Mouse (Mus musculus) 416B (cell line): ENCODE results near the gene Cdc6.

Source experiments
- DNase-seq: peaks from one replicate; pipeline ENCODE4 v3.0.0; 2011; ENCODE audit warnings: low read depth

The Cdc6 gene

DNA sequence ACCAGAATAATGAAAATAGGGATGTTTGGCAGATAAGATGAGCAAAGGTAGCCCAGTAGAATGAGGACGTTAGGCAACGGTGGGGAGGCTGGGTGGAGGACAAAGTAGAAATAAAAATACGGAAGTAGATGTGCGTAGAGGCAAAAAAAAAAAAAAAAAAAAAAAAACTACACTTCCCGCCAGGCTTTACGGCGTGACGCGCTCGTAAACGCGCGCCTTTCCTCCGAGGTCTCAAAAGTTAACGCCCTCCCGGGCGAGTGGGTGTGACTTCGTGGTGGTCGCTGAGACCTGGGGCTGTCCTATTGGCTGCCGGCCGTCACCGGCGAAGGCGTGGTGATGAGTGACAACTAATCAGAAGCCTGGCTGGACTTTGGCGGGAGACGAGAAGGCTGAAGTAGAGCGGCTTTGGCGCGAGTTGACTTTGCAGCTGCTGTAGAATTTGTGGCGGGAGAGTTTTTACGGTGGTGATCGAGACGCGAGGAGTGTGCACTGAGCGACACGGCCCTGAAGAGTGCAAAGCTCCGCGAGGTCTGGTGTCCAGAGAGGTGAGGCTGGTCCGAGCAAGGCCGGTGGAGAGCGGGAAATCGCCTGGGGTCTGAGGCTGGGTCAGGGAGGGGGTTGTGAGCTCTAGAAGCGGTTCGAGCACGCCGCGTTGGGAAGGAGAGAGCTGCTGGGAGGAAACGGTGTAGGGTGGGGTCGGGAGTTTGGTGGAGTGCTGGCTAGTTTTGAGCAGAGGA, at the start of gene Cdc6:
Cdc6 (plus strand) TSS at position 365 of the 737 bp plus-strand sequence.
- DNase-seq: peak; percentile 99

DNA sequence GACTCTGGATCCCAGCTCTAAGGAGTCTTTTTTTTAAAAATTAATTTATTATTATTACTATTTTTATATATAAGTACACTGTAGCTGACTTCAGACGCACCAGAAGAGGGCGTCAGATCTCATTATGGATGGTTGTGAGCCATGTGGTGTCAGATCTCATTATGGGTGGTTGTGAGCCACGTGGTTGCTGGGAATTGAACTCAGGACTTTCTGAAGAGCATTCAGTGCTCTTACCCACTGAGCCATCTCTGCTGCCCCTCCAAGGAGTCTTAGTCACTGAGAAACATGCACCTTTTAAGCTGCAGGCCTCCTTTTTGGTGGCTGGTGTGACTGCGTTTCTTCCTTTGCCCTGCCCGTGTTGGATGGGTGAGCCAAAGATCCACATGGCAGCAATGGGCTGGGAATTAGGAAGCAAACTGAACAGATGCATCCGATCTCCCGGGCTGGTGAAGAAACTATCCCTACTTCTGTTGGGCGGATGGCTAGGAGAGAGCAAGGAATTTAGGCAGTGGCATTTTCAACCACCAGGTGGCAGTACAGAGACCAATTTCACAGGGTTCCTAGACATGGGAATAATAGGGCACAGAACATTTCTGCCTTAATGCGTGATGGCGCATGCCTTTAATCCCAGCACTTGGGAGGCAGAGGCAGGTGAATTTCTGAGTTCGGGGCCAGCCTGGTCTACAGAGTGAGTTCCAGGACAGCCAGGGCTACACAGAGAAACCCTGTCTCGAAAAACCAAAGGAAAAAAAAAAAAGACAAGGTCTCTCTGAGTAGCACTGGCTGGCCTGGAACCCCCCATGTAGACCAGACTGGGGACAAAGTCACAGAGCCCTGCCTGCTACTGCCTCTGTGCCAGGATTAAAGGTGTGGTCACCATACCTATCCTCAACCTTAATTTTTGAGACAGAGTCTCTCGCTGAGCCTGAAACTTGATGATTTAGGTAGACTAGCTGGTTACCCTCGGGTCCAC, 48.6 kb upstream of the Cdc6 start:
- peak; percentile 88 for DNase-seq

DNA sequence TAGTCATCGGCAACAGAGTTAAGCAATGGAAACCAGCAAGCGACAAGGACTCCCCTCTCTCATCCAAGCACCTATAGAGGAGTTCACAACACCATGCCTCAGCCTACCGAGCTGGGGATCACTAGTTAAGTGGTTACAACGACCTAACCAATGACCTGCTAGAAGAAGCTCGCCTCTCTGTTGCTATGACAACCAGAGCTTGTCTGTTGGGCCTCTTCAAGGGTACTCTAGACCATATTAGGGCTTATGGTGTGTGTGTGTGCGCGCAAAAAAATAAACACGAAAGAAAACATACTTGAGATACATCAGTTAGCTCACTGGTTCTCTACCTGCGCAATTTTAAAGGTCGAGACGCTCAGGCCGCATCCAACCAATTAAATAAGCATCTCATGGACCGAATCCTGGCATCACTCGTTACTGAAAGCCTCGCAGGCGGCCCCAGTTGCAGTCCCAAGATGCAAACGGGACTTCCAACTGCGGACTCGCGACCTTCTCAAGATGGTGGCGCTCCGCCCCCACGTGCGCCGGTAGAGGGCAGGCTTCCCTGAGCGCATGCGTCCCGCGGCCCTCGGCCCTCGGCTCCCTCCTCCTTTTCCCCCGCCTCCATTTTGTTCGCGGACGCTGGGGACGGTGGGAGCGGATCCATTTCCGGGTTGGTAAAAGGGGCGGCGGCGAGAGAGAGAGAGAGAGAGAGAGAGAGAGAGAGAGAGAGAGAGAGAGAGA, 44.4 kb upstream of the Cdc6 start, which contains the start of gene Wipf2:
Wipf2 (plus strand) TSS at position 611 of the 723 bp plus-strand sequence.
- peak; percentile 95 for DNase-seq

DNA sequence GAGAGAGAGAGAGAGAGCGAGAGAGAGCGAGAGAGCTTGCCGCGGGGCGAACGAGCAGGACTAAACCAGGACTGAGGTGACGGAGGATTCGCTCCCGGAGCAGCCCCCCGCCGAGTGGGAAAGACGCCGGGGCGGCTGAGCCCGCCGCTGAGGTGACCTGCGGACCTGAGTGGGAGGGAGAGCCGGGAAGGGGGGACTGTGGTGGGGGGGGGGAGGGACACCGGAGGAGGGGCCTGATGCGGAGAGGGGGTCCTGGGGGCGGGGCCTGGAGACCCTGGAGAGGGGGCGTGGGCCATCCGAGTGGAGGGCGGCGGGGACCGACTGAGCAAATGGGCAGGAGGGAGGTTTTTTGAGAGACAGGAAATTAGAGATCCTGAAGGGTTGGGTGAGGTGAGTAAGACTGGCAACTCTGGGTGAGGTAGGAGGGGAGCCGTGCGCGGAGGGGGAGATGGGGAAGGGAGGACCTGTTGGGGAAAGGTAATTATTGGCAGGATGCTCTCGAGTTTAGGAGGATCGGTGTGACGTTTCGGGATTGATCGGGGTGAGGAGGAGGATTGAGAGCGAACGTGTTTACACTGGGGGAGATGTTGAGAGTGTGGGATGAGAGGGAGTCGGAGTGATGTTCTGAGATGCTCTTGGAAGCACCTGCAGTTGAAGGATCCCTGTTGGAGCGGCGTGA, 43.7 kb upstream of the Cdc6 start:
- no peak for DNase-seq

DNA sequence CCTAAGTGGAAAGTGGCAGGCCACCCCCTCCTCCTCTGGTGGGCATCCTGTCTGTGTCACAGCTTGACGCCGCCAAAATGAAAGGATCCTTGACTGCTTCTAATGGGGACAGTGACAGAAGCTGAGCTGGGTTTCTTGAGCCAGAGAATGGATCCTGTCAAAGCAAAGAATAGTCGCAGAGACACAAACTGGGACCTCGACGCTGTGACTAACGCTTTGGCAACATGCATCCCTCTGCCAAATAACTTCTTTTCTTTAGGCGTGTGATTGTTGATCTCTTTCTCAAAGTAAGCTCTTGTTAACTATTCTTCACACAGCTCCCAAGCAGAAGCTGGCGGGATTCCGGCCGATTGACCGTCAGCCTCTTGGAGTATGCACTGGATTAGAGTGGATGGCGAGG, 40.3 kb upstream of the Cdc6 start:
- DNase-seq: no peak

DNA sequence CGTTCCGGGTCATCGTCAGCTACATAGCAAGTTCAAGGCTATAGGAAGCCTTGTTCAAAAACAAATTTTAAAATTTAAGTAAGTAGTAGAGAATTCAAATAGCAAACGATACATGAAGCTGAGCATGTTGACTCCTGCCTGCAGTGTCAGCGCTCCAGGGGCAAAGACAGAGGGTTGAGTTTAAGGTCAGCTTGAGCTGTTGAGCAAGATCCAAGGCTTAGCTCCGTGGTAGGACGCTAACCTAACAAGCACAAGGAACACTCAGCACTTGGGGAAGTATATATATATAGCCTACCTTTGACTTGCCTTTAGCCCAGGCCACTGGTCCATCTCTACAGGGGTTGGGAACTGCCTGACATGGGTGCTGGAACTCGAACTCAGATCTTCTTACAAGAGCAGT, 37.7 kb upstream of the Cdc6 start:
- peak; percentile 28 for DNase-seq

DNA sequence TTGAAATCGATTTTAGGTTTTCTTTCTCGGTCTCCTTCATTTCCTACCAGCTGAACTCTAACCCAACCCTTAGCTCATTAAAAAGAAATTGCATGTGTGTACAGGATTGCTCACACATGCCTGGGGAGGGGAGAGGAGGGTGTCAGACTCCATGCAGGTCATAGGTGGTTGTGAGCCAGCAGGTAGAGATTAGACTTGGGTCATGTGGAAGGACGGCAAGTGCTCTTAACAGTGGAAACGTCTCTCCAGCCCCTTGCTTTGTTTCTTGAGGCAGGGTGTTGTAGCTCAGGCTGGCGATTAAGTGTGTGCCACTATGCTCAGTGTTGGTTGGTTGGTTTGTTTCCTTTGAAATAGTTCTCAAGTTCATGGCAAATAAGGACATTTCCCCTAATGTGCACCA, 36.8 kb upstream of the Cdc6 start:
- no peak for DNase-seq

DNA sequence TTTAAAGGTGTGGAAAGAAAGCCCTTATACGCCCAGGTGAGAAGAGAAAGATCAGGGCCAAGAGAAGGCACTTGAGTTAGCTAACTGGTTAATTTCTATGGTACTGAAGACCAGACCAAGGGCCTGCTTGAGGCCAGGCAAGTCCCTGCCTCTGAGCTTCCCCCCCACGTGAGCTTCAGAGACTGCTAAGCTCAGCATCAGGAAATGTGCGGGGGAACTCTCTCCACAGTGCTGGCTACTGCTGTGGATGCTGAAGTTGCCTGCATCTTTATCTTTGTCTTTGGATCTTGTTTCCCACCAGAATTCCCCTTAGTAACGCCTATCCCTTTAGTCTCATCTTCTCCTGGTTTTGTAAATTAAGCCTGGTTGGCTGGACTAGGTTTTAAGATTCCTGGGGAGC, 36.2 kb upstream of the Cdc6 start:
- no peak for DNase-seq

DNA sequence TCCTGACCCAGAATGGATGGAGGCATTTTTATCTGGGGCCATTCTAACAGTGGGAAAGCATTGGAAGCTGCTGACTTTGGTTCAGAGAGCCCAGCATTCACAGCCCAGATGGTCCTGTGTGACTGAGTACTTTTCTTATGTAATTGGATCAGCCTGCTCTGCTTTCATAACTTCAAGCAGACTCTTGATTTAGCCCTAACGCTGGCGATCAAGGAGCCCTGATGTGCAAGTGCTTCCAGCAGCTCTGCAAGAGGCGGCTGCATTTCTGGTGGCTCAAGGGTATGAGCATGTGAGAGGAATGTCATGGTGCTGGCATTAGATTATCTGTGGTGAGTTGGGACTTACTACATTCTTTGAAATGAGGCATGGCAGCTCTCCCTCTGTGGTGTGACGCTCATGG, 35.6 kb upstream of the Cdc6 start:
- no peak for DNase-seq

DNA sequence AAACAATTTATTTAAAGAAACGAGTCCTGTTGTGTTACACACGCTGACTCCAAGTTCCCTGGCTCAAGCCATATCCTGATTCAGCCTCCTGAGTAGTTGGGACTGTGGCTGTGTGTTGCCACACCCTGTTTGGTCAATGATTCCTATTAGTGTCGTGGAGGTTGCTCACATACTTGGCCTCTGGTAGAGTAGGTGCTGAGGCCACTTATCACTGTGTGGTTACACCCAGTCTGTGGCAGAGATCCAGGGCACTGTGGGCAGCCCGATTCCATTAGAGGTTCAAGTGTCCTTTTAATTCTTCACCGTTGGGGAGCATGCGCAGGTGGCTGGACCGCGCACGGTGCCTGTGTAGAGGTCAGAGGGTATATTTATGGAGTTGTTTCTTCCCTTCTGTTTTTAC, 33.7 kb upstream of the Cdc6 start:
- peak; percentile 62 for DNase-seq

DNA sequence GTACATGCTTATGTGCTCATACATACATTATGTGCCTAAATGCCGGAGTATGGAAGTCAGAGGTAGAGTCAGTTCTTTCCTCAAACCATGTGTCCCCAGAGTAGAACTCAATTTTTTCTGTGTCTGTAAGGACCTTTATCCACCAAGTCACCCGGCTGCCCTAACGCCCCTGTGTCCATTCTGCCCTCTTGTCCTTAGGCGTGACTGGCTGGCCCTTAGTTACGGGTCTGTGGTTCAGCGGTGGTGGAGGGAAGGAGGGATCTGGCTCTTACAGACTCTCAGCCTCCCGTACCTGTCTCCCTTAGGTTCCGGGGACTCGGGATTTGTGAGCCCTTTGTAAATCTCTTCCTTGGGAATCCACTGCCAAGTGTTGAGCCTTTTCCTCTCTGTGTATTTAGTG, 30.6 kb upstream of the Cdc6 start:
- DNase-seq: no peak

DNA sequence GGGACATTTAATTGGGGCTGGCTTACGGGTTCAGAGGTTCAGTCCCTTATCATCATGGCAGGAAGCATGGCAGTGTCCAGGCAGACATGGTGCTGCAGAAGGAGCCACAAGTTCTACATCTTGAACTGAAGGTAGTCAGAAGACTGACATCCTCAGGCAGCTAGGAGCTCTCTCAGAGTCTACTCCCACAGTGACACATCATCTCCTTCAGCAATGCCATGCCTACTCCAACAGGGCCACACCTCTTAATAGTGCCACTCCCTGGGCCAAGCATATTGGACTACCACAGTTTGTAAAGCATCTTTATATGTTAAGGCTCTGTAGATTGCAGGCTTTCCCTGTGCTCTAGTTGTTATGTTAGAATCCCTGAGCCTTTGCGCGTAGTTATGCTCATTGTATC, 19.9 kb upstream of the Cdc6 start:
- DNase-seq: no peak

DNA sequence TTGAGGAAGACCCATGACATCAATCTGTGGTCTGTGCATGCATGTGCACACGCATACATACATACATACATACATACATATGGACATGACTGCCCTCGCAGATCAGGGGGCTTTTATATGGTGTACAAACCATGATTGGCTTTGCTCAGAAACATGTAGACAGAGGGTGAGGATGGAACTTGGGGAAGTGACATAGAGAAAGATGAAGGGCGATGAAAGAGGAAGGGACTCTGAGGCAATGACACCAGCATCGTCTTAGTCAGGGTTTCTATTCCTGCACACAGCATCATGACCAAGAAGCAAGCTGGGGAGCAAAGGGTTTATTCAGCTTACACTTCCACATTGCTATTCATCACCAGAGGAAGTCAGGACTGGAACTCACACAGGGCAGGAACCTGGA, 18.5 kb upstream of the Cdc6 start:
- peak; percentile 32 for DNase-seq

DNA sequence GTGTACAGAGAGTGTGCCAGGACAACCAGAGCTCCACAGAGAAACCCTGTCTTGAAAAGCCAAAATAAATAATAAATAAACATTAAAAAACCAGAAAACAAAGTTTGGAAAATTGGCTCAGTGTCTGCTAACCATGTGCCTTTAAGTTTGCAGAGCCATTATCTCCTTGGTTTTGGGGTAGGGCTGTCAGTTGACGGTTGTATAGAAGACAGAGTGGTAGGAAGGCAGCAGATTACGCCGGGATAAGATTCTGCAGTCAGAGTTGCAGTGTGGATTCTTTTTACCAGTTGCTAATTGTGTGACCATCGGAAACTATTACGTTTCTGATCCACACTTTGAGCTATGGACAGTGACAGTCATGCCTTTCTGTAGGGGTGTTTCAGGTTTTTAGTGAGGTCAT, 17.6 kb upstream of the Cdc6 start:
- DNase-seq: no peak

DNA sequence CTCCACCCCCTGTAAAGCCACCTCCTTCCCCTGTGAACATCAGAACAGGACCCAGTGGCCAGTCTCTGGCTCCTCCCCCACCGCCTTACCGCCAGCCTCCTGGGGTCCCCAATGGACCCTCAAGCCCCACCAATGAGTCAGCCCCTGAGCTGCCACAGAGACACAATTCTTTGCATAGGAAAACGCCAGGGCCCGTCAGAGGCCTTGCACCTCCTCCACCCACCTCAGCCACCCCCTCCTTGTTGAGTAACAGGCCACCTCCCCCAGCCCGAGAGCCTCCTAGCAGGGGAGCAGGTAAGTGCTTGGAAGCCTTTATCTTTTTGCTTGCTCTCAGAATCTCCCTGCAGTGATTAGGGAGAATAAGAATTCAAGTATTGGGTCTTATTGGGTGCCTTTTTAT, 15.2 kb upstream of the Cdc6 start:
- no peak for DNase-seq

DNA sequence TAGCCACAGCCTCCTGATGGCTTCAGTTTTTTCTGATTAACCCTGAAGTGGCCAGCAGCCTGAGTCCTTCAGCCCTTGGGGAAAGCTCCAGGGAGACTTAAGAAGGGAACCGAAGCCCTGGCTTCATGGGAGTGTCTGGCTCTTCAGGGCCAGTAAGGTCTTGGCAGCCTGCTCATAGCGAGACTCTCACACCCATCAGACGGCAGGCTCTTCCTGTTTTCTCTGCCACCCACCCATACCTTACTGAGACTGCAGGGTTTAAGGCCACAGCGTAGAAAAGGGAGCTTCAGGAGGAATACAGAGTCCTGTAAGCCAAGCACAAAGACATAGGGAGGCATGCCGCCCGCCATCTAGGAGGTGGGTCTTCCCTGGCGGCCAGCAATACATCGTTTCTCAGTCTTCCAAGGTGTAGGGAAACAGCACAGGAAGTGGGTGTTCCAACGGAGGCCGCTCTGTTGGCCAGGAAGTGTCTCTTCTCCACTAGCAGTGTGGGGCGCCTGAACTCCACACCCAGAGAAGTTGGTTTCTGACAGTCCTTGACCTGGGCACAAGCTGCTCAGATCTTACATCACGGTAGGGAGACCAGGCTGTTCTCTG, 7.0 kb upstream of the Cdc6 start:
- DNase-seq: no peak

DNA sequence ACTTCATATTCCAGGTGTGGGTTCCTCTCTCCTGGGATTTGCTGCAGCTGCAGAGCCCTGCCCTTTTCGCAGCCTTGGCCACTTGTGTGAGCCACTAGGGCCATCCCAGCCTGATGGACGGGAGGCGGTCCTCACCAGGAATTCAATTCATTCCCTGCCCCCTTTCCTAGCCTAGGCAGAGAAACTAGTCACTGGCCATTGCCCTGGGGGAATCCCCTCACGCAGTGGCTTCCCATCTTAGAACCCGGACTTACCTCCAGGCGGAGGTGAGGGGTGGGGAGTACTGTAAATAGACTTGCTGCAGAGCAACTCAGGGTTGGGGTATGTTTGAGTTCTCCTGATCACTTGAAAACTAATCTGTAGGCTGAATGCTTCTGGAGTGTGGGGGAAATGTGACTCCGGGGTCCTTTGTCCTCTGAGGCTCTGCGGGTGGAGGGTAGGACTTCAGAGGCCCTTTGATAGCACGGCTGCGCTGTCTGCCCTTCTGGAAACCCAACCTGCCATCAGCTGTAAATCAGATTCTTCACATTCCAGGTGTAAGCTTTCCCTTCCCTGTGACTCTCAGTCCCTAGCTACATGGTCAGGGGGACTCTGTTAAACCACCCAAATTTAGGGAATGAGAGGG, 4.9 kb upstream of the Cdc6 start:
- no peak for DNase-seq

DNA sequence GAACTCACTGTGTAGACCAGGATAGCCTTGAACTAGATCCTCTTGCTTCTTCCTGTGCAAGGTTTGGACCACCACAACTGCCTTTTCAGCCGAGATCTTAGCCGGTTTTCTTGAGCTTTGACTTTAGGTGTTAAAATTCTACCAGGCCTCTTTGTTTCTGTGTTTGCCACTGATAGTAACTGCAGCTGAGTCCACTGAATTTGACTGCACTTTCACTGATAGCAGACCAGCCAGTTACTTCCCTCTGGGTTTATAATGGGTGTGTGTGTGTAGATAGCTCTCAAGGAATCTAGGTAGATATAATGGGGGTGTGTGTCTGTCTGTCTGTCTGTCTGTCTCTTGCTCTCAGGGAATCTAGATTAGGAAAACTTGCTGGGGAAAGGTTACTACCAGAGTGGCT, 3.0 kb upstream of the Cdc6 start:
- no peak for DNase-seq

DNA sequence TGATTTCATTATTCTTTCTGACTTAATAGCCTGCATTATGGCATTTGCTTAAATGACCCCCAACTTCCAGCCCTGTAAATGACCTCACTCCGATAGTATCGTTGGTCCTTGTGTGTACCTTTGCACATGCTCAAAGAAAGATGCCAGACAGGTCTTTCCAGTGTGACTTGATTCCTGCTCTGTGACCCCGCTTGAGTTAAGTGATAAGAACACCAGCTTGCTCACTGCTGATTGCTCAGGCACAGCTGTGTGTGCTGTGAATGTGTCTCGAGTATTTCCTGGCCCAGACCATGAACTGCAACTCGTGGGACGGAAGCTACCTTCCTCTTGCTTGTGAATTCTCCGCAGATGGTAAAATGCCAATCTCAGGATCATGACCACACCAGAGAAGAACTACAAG, 2.6 kb upstream of the Cdc6 start:
- no peak for DNase-seq

DNA sequence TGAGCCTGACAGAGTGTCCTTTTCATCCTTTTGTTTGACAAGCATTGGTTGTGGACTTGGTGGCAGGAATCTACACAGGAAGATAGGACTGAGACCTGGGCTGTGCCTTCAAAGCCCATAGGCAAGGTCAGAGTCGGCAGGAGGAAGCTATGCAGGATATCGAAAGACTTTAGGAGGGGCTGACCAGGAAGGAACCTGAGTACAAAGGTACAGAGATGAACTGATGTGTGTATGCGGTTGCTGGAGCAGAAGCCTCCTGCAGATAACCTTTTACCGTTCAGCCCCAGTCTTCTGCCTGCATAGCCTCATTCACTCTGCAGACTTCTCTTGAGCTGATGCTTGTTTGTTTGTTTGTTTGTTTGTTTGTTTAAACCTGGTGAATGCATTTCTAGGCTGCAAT, 2.0 kb upstream of the Cdc6 start:
- DNase-seq: no peak

DNA sequence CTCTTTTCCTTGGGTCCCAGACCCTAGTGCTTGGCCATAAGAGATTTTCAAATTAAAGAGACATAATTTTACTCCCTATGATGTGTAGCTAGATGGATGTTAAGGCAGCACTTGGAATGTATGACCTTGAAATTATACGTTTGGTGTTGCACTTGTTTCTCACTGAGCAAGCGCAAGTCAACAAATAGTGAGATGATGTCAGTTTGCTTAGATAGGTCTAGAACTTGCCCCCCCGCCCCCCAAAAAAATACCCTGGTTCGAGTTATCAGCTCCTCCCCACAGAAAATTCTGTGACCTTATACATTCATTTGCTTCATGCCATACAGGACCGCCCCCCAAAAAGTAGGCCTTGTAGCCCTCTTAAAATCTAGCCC, 551 bp upstream of the Cdc6 start:
- no peak for DNase-seq
